Mouse (Mus musculus) bone marrow, adult 2 months (tissue): ENCODE data around the gene Amdhd1. TPM values are rescaled to one million over a fixed set of nuclear protein-coding genes. Genes with fewer than 3 reads are reported as not detected.

ENCODE experiments used
- H3K27ac ChIP-seq: fragments of 200-500 bp; 2 replicates; pipeline ENCODE4 v1.5.1; 2012; ENCODE audit warnings: low read depth, mild to moderate bottlenecking, control low read depth, inconsistent platforms, low read length; ENCODE audit not compliant: control insufficient read depth, poor library complexity, insufficient read depth
- H3K4me1 ChIP-seq: fragments of 200-500 bp; 2 replicates; pipeline ENCODE4 v1.6.1; 2011; ENCODE audit warnings: low read length; ENCODE audit not compliant: control insufficient read depth, insufficient read depth
- H3K4me3 ChIP-seq: fragments of 200-500 bp; replicated peaks from 2 replicates; pipeline ENCODE3; 2011; ENCODE audit warnings: mild to moderate bottlenecking, low read depth, low read length, control low read depth; ENCODE audit not compliant: control insufficient read depth
- CTCF ChIP-seq: fragments of 200-500 bp; IDR thresholded peaks from 2 replicates; pipeline ENCODE4 v1.5.1; 2011; ENCODE audit warnings: low read length, control low read depth; ENCODE audit not compliant: control insufficient read depth, insufficient read depth
- POLR2A ChIP-seq: fragments of 200-500 bp; IDR thresholded peaks from 2 replicates; pipeline ENCODE4 v1.6.1; 2011; ENCODE audit warnings: low read depth, mild to moderate bottlenecking, control low read depth, low read length, borderline replicate concordance; ENCODE audit not compliant: control insufficient read depth
- WGBS: fragments of 180-500 bp; shearing (Covaris S2); methylation state at CpG from one replicate; pipeline ENCODE4 v1.1.7; 2018; 5-methylcytosine and 5-hydroxymethylcytosine counted together
- polyA plus RNA-seq: library from polyadenylated mRNA; stranded (reverse); fragments of >200 nt; gene quantifications from 2 replicates; pipeline ENCODE4 v1.2.4, GENCODE M21; 2011; ENCODE audit warnings: low replicate concordance; ENCODE audit not compliant: missing spikeins, insufficient read depth, insufficient read length

The Amdhd1 gene
- 1.4 TPM in 1 of 2 replicates, not detected in the other for polyA plus RNA-seq

DNA sequence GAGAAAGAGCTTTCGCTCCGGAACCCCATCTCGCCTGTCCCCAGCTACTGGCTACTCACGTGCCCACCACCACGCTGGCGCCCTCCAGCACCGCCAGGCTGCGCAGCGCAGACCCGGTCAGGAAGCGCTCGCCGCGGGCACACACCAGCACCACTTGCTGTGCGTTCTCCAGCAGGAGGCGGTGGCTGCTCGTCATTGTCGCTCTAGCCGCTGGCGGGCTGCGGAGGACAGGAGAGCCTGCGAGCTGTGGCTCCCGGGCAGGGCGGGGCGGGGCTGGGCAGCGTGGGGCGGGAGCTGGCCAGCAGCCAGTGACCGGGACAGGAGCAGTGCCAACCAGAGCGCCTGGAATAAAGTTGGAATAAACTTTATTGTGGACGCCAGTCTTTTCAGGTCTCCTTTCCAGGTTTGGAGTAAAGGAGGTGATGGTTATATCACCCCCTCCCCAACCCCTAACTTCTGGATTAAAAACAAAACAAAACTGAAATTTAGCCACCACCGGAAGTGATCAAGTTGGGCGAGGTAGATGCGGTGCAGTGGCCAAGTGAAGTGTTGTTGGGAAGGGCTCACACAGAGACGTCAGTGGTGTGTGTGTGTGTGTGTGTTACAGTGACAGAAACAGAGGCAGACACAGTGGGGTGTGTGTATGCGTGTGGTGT is at the start of gene Amdhd1:
TSS of gene Amdhd1 (minus strand) at position 259 of the 656 bp plus-strand sequence.
- Histone ChIP-seq H3K27ac (peak within 1 kb of the TSS; percentile 46), H3K4me3 (peak within 1 kb of the TSS; percentile 96), H3K4me1 (peaks cover 6% of the 10 kb centered on the region)
- WGBS: under 1% methylated on average over 35 of the region's 35 CpGs
- TF ChIP-seq POLR2A (peak; percentile 62; the same call in 1 of the 2 replicates), CTCF (peak; percentile 82)

DNA sequence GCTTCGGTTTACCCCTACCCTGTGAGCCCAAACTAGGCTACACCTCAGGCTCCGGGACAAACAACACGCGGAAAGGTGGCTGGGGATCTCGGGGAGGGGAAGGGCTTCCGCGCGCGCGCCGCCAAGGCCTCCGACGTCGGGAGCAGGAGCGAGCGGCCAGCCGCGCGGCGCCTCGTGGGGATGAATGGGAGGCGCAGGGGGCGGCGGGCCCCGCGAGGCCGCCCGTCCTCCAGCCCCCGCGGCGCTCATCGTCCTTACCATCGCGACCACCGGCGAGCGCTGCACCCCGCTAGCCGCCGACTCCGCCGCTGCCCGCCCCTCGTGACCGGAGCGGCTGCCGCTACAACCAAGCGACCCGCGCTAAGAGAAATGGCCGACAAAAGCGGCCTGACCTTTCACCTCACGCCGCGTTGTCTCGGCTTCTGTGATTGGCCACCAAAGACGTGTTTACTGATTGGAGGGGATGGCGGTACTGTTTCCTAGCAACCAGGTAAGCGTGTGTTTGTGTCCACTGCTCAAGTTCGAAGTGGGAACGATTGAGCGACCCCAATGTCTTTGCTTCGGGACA is 49.5 kb upstream of the Amdhd1 start, which contains the start of gene Snrpf:
TSS of gene Snrpf (minus strand) at position 426 of the 568 bp plus-strand sequence.
- TF ChIP-seq POLR2A (peak; percentile 46; the same call in 1 of the 2 replicates), CTCF (peak; percentile 9; the same call in 1 of the 2 replicates)
- under 1% methylated on average over 61 of the region's 63 CpGs for WGBS
- Histone ChIP-seq H3K4me3 (peak within 1 kb of the TSS; percentile 98), H3K27ac (peak within 1 kb of the TSS; percentile 70), H3K4me1 (peaks cover 2% of the 10 kb centered on the region; the same call in 1 of the 2 replicates)

DNA sequence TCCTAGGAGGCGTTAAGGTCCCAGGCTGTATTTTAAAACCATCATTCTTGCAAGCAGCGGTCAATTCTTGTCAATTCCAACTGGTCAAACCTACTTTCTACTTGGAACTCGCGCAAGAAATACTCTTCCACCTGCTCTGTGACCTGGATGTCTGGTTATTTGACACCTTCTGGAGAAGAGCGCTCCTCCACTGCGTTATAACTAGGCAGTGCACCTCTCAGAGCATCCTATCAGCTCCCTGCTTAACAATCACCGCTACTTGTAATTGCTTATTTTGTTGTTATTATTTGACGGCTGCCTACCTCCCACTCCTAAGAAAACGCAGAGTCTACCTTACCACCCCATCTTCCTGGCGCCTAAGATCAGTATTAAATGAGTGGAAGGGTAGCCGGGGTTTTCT is 49.0 kb upstream of the Amdhd1 start:
- Histone ChIP-seq H3K4me3 (peak overlapping the region; percentile 98), H3K27ac (peak overlapping the region; percentile 70; the same call in 1 of the 2 replicates), H3K4me1 (peaks cover 2% of the 10 kb centered on the region; the same call in 1 of the 2 replicates)
- 2% methylated on average over 11 of the region's 11 CpGs for WGBS
- TF ChIP-seq CTCF: no peak
- TF ChIP-seq POLR2A: no peak

DNA sequence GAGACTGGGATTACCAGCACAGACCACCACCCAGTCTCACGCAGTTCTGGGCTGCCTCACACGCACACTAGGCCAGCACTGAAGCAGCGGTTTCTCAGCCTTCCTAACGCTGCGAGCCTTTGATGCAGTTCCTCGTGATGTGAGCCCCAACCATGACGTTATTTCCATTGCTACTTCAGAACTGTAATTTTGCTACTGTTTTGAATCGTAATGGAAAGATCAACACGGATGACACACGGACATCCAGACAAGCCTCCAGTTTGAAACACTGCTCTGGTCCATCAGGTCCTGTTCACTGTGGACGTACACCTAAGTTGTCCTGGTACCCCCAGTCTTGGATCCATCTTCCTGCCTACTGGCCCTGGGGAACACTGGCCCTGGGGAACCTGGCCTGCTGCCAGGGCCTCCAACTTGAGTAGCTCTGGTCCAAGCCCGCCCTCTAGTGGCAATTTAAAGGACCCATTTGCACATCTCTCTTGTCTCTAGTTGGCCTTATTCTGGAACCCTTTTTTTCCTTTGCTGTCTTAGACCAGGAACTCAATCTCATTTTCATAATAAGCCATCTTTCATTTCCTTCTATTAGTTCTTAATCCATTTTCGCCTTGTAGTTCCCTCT is 37.5 kb upstream of the Amdhd1 start:
- WGBS: 60% methylated on average over 13 of the region's 13 CpGs
- no peaks in the 10 kb centered on the region for H3K4me1 ChIP-seq
- no peak overlapping the region for H3K4me3 ChIP-seq
- no peak overlapping the region for H3K27ac ChIP-seq
- TF ChIP-seq POLR2A (no peak), CTCF (peak; percentile 75)

DNA sequence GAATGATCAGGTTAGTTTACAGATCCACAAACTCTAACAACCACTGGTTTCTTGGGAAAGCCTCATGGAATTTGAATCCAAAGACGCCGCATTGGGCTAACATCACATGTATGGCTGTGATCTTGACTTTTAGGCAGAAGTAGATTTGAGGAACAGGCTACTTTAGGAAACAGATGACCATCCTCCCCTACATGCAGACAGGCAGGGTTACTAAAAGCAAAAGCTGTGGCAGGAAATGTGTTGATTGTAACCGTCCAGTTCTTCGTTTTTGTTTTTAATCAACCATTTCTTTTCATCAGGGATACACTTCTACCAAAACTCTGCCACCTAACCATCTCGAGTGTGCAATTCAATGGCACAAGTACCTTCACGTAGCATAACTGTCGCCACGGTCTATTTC is 36.1 kb upstream of the Amdhd1 start:
- no peaks in the 10 kb centered on the region for H3K4me1 ChIP-seq
- H3K27ac ChIP-seq: no peak overlapping the region
- WGBS: 26% methylated on average over 8 of the region's 8 CpGs
- TF ChIP-seq CTCF (no peak), POLR2A (no peak)
- H3K4me3 ChIP-seq: no peak overlapping the region

DNA sequence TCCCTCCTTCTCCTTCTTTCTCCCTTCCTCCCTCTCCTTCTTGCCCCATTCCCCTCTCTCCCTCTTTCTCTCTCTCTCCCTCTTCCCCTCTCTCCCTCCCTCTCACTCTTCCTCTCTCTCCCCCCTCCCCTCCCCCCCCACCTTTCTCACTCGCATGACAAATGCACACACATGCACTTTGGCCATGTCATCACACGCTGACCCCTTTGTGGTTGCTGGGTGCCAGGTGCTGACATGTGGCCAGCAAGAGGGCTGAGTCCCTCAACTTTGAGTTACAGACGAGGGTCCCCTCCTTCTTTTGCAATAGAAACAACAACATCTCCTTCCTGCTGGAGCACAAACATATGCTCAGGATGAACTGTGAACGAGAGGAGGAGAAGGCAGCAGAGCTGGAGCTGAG is 35.1 kb upstream of the Amdhd1 start:
- no peak overlapping the region for H3K4me3 ChIP-seq
- H3K4me1 ChIP-seq: no peaks in the 10 kb centered on the region
- WGBS: 37% methylated on average over 4 of the region's 4 CpGs
- no peak overlapping the region for H3K27ac ChIP-seq
- TF ChIP-seq CTCF (no peak), POLR2A (no peak)

DNA sequence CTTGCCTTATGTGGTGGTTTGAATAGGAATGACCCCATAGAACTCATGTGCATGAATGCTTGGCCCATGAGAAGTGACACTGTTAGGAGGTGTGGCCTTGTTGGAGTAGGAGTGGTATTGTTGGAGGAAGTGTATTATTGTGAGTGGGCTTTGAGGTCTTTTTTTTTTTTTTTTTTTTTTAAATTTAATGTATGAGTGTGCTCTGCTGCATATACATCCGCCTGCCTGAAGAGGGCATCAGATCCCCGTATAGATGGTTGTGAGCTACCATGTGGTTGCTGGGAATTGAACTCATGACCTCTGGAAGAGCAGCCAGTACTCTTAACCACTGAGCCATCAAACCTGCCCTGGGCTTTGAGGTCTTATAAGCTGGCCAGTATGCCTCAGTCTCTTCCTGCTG is 32.4 kb upstream of the Amdhd1 start:
- TF ChIP-seq POLR2A (no peak), CTCF (no peak)
- H3K27ac ChIP-seq: no peak overlapping the region
- H3K4me1 ChIP-seq: no peaks in the 10 kb centered on the region; the same call in 1 of the 2 replicates
- 49% methylated on average over 2 of the region's 2 CpGs for WGBS
- no peak overlapping the region for H3K4me3 ChIP-seq

DNA sequence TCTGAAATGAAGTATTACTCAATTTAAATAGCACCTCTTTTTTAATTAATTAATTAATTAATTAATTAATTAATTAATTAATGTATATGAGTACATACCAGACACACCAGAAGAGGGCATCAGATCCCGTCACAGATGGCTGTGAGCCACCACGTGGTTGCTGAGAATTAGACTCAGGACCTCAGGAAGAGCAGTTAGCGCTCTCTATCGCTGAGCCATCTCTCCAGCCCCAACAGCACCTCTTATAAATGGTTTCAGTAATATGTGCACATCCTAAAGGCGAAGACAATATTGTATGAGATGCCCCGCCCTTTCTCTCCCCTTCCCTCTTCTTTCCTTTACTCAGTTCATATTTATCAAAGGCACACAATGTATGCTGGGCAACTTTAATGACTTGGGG is 28.8 kb upstream of the Amdhd1 start:
- no peaks in the 10 kb centered on the region; the same call in 1 of the 2 replicates for H3K4me1 ChIP-seq
- TF ChIP-seq CTCF: no peak
- TF ChIP-seq POLR2A: no peak
- 73% methylated on average over 6 of the region's 6 CpGs for WGBS

More for the DNA sequence above, 28.8 kb upstream of the Amdhd1 start:
- H3K4me3 ChIP-seq: no peak overlapping the region
- no peak overlapping the region for H3K27ac ChIP-seq
